ENCODE assay signal across 10 mouse cellular contexts in the genomic region with DNA sequence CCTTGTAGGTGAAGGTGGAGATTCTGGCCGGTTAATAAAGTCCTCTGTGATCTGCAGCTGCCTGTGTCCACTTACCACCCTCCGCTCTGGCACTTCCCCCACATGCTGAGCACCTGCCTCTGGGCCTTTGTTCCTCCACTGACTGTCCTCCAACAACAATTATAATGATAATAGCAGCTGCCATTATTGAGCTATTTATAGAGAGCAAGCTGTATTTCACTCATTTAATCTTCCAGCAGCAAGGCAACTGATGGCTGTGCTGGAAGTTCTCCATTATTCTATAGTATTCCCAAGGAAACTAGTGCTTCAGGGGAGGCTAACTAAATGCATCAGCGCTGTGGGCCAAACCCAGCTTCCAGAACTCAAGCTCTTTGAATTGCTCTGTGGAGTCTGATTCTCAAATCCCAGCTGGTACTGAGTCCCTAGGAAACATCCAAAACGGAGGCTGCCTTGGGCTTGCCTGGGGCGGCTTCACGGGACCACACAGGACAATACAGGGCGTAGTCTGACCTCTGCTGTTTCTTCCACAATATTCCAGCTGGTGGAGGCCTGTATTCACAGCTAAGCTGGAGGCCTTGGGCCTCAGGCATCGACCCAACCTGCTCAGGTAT.
DNase-seq lines count a peak whose midpoint lies in the region; ATAC-seq and TF ChIP-seq lines count a peak whose summit lies in the region.
"Had no signal": no experiment of that assay in that cellular context is flagged by ENCODE, and none has a peak within 500 bp of the region (broad histone marks: within the 10 kb centered on the region; RNA-seq: fewer than 3 reads in every experiment).

No protein-coding gene starts in this region.

- H3K4me1 ChIP-seq in kidney, postnatal 0 days (replicated peaks; ENCODE audit: insufficient read depth, low read length) = no peaks in the 10 kb centered on the region
- H3K4me1 ChIP-seq in embryonic facial prominence, embryonic 11.5 days (ENCODE audit: control insufficient read depth, insufficient read depth, low read length) = no peaks in the 10 kb centered on the region
- peaks cover 12% of the 10 kb centered on the region for H3K4me1 ChIP-seq in hindbrain, embryonic 16.5 days (ENCODE audit: control insufficient read depth, insufficient read depth, low read depth, low read length)
- peaks cover 18% of the 10 kb centered on the region for H3K4me1 ChIP-seq in neural tube, embryonic 15.5 days

- H3K9me3 ChIP-seq in kidney, postnatal 0 days (replicated peaks; ENCODE audit: low read length) = no peaks in the 10 kb centered on the region
- H3K9me3 ChIP-seq in embryonic facial prominence, embryonic 11.5 days (replicated peaks; ENCODE audit: control insufficient read depth, low read length) = no peaks in the 10 kb centered on the region
- no peaks in the 10 kb centered on the region for H3K9me3 ChIP-seq in hindbrain, embryonic 16.5 days (ENCODE audit: control insufficient read depth, low read length)
- H3K9me3 ChIP-seq in neural tube, embryonic 15.5 days (replicated peaks) = no peaks in the 10 kb centered on the region
- H3K9me3 ChIP-seq: embryonic facial prominence, embryonic 12.5 days had no signal

- 33% methylated on average over 8 of the region's 8 CpGs for WGBS in kidney, postnatal 0 days
- WGBS in embryonic facial prominence, embryonic 11.5 days = 22% methylated on average over 8 of the region's 8 CpGs
- 10% methylated on average over 8 of the region's 8 CpGs for WGBS in hindbrain, embryonic 16.5 days
- WGBS in neural tube, embryonic 15.5 days = 13% methylated on average over 8 of the region's 8 CpGs

- H3K9ac ChIP-seq in kidney, postnatal 0 days (ENCODE audit: low read depth, low read length) = no peak overlapping the region
- H3K9ac ChIP-seq in embryonic facial prominence, embryonic 11.5 days (replicated peaks; ENCODE audit: low read length) = no peak overlapping the region
- H3K9ac ChIP-seq in hindbrain, embryonic 16.5 days (ENCODE audit: low read depth, low read length) = no peak overlapping the region
- no peak overlapping the region for H3K9ac ChIP-seq in neural tube, embryonic 15.5 days (replicated peaks)
- H3K9ac ChIP-seq: embryonic facial prominence, embryonic 12.5 days had no signal

- no peak overlapping the region for H3K27ac ChIP-seq in kidney, postnatal 0 days
- H3K27ac ChIP-seq in embryonic facial prominence, embryonic 11.5 days (replicated peaks; ENCODE audit: low read depth, low read length) = no peak overlapping the region
- peak overlapping the region; percentile 41; the same call in 1 of the 2 replicates for H3K27ac ChIP-seq in hindbrain, embryonic 16.5 days (ENCODE audit: low read depth, low read length)
- H3K27ac ChIP-seq in neural tube, embryonic 15.5 days (replicated peaks) = peak overlapping the region; percentile 7
- H3K27ac ChIP-seq: embryonic facial prominence, embryonic 12.5 days had no signal

- peak; percentile 48; the same call in 1 of the 2 replicates for TF ChIP-seq CTCF in kidney, postnatal 0 days (IDR thresholded peaks at IDR 0.05; ENCODE audit: low read depth)

- H3K4me2 ChIP-seq in kidney, postnatal 0 days (ENCODE audit: low read length) = no peak overlapping the region
- no peak overlapping the region for H3K4me2 ChIP-seq in embryonic facial prominence, embryonic 11.5 days (ENCODE audit: low read depth, low read length)
- H3K4me2 ChIP-seq in hindbrain, embryonic 16.5 days (ENCODE audit: low read length) = no peak overlapping the region
- no peak overlapping the region for H3K4me2 ChIP-seq in neural tube, embryonic 15.5 days
- H3K4me2 ChIP-seq: embryonic facial prominence, embryonic 12.5 days had no signal

- peak; percentile 19 for DNase-seq in kidney, postnatal 0 days (ENCODE audit: low spot score)
- DNase-seq in kidney, postnatal 36 days = no peak
- DNase-seq in embryonic facial prominence, embryonic 11.5 days (ENCODE audit: low spot score) = no peak
- DNase-seq in c-Kit-positive CD71-positive TER-119-positive erythroid progenitor cells, embryonic 14.5 days (ENCODE audit: low spot score) = no peak
- no peak for DNase-seq in lung, postnatal 36 days
- DNase-seq: right cerebral cortex, postnatal 14 days; thymus, postnatal 4 days had no signal

- H3K27me3 ChIP-seq in kidney, postnatal 0 days (ENCODE audit: insufficient read depth, low read length) = no peaks in the 10 kb centered on the region
- no peaks in the 10 kb centered on the region for H3K27me3 ChIP-seq in embryonic facial prominence, embryonic 11.5 days (ENCODE audit: control insufficient read depth, insufficient read depth, low read length)
- no peaks in the 10 kb centered on the region for H3K27me3 ChIP-seq in hindbrain, embryonic 16.5 days (replicated peaks; ENCODE audit: control insufficient read depth, insufficient read depth, low read length)
- no peaks in the 10 kb centered on the region for H3K27me3 ChIP-seq in neural tube, embryonic 15.5 days (replicated peaks)
- H3K27me3 ChIP-seq: embryonic facial prominence, embryonic 12.5 days had no signal

- ATAC-seq in kidney, postnatal 0 days (replicated peaks; ENCODE audit: low FRiP score, low read depth) = no peak
- peak; percentile 68; the same call in 1 of the 2 replicates for ATAC-seq in embryonic facial prominence, embryonic 11.5 days (replicated peaks; ENCODE audit: insufficient number of reproducible peaks, low FRiP score, low TSS enrichment, low read depth)
- peak; percentile 63 for ATAC-seq in hindbrain, embryonic 16.5 days
- ATAC-seq in neural tube, embryonic 15.5 days (ENCODE audit: low FRiP score) = no peak

- H3K36me3 ChIP-seq in kidney, postnatal 0 days (ENCODE audit: insufficient read depth, low read length) = no peaks in the 10 kb centered on the region
- H3K36me3 ChIP-seq in embryonic facial prominence, embryonic 11.5 days (replicated peaks; ENCODE audit: control insufficient read depth, insufficient read depth, low read depth, low read length) = no peaks in the 10 kb centered on the region
- H3K36me3 ChIP-seq in hindbrain, embryonic 16.5 days (ENCODE audit: control insufficient read depth, insufficient read depth, low read length) = no peaks in the 10 kb centered on the region
- H3K36me3 ChIP-seq in neural tube, embryonic 15.5 days = no peaks in the 10 kb centered on the region
- H3K36me3 ChIP-seq: embryonic facial prominence, embryonic 12.5 days had no signal

- H3K4me3 ChIP-seq in kidney, postnatal 0 days (replicated peaks; ENCODE audit: low read depth, low read length) = no peak overlapping the region
- no peak overlapping the region for H3K4me3 ChIP-seq in embryonic facial prominence, embryonic 11.5 days (ENCODE audit: low read depth, low read length)
- no peak overlapping the region for H3K4me3 ChIP-seq in hindbrain, embryonic 16.5 days (ENCODE audit: low read length)
- H3K4me3 ChIP-seq in neural tube, embryonic 15.5 days (replicated peaks) = no peak overlapping the region
- H3K4me3 ChIP-seq: embryonic facial prominence, embryonic 12.5 days had no signal

Comparison
In these comparisons a context has a peak if more than half of its experiments do, and no peak if none do; other contexts are left out.
1. ATAC-seq: peak in embryonic facial prominence, embryonic 11.5 days (single experiment) and hindbrain, embryonic 16.5 days (single experiment); none in kidney, postnatal 0 days (single experiment) and neural tube, embryonic 15.5 days (single experiment).
2. H3K27ac ChIP-seq: peak in hindbrain, embryonic 16.5 days (single experiment) and neural tube, embryonic 15.5 days (single experiment); none in kidney, postnatal 0 days (single experiment) and embryonic facial prominence, embryonic 11.5 days (single experiment).